Comparison of ENCODE assay signal across 7 mouse cellular contexts in the genomic region with DNA sequence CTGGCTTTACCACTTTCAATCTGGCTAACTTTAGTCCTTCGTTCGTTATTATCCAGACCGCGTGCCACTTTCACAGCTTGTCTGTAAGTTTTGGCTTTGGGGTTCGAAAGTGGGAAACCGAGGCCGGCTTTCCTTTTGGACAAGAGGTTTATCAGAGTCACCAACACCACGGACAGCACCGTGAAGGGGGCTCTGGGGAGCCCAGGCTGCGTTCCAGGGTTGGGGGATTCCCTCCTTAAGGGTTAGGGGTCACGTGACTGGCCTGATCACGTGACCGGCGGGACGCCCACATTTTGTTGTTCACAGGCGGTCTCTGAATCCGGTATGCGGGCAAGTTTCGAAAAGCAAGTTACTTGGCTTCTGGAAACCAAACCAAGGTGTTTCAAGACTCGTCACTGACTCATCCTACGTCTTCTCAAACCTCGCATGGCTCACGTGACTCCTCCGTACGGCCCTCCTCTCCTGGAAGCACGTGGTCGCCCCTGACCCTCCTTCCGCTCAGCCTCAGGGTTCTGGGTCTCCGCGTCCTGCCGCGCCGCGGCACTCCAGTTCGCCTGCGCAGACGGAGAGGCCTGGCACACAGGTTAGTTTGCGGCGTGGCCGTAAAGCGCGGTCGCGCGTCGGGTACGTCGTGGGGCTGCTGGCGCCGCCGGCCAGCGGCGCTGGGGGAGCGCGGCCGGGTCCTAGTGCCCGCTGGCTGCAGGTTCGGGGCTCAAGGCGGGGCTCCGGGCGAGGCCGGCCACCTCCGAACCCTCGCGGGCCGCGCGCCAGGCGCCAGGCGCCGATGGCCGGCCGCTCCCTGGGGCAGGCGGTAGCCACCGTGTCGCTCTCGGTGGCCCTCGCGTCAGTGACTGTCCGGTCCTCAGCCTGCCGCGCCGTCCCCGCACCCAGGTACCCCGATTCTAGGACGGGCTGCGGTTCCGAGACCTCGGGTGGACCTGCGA. TPM values are rescaled to one million over a fixed set of nuclear protein-coding genes. Genes with fewer than 3 reads are reported as not detected.
A peak's percentile ranks its signal among the peaks of the same experiment; 100 is the strongest.
DNase-seq lines count a peak whose midpoint lies in the region; ATAC-seq lines count a peak whose summit lies in the region.

A gene (plus strand): TSS at position 51 of the 944 bp plus-strand sequence.

- peak within 1 kb of the TSS; percentile 65 for H3K4me2 ChIP-seq in embryonic facial prominence, embryonic 11.5 days (ENCODE audit: low read depth, low read length)
- peak within 1 kb of the TSS; percentile 62 for H3K4me2 ChIP-seq in midbrain, embryonic 13.5 days (replicated peaks)

- whole genome bisulfite sequencing in embryonic facial prominence, embryonic 11.5 days: 5% methylated on average over 90 of the region's 90 CpGs
- whole genome bisulfite sequencing in limb, embryonic 10.5 days: 5% methylated on average over 90 of the region's 90 CpGs
- WGBS in midbrain, embryonic 13.5 days: 6% methylated on average over 77 of the region's 90 CpGs

- peak; percentile 99 for DNase-seq in adrenal gland, postnatal 14 days
- DNase-seq in embryonic facial prominence, embryonic 11.5 days (ENCODE audit: low spot score): peak; percentile 98
- DNase-seq in kidney, adult 11 months: peak; percentile 98
- peak; percentile 99 for DNase-seq in limb, embryonic 10.5 days (ENCODE audit: low spot score)
- DNase-seq in spleen, adult 12 weeks (ENCODE audit: low spot score): peak; percentile 96

- H3K36me3 ChIP-seq in embryonic facial prominence, embryonic 11.5 days (replicated peaks; ENCODE audit: control insufficient read depth, insufficient read depth, low read depth, low read length): peaks cover 3% of the 10 kb centered on the region; the same call in 1 of the 2 replicates
- H3K36me3 ChIP-seq in limb, embryonic 10.5 days: peaks cover 15% of the 10 kb centered on the region
- peaks cover 11% of the 10 kb centered on the region for H3K36me3 ChIP-seq in midbrain, embryonic 13.5 days

- peak; percentile 97 for ATAC-seq in embryonic facial prominence, embryonic 11.5 days (replicated peaks; ENCODE audit: insufficient number of reproducible peaks, low FRiP score, low TSS enrichment, low read depth)
- ATAC-seq in granulocyte monocyte progenitor cell, adult 5-6 weeks (replicated peaks; ENCODE audit: poor library complexity, severe bottlenecking): peak; percentile 88
- ATAC-seq in midbrain, embryonic 13.5 days: peak; percentile 99

- H3K27ac ChIP-seq in embryonic facial prominence, embryonic 11.5 days (replicated peaks; ENCODE audit: low read depth, low read length): peak within 1 kb of the TSS; percentile 65
- H3K27ac ChIP-seq in limb, embryonic 10.5 days: peak within 1 kb of the TSS; percentile 96
- peak within 1 kb of the TSS; percentile 67 for H3K27ac ChIP-seq in midbrain, embryonic 13.5 days

- peak within 1 kb of the TSS; percentile 94 for H3K9ac ChIP-seq in embryonic facial prominence, embryonic 11.5 days (replicated peaks; ENCODE audit: low read length)
- H3K9ac ChIP-seq in midbrain, embryonic 13.5 days (replicated peaks): peak within 1 kb of the TSS; percentile 87

- H3K9me3 ChIP-seq in embryonic facial prominence, embryonic 11.5 days (replicated peaks; ENCODE audit: control insufficient read depth, low read length): no peaks in the 10 kb centered on the region
- H3K9me3 ChIP-seq in limb, embryonic 10.5 days (replicated peaks): no peaks in the 10 kb centered on the region
- H3K9me3 ChIP-seq in midbrain, embryonic 13.5 days: no peaks in the 10 kb centered on the region

- no peaks in the 10 kb centered on the region for H3K4me1 ChIP-seq in embryonic facial prominence, embryonic 11.5 days (ENCODE audit: control insufficient read depth, insufficient read depth, low read length)
- peaks cover 17% of the 10 kb centered on the region for H3K4me1 ChIP-seq in limb, embryonic 10.5 days
- H3K4me1 ChIP-seq in midbrain, embryonic 13.5 days (replicated peaks): peaks cover 15% of the 10 kb centered on the region

- peak within 1 kb of the TSS; percentile 79 for H3K4me3 ChIP-seq in embryonic facial prominence, embryonic 11.5 days (ENCODE audit: low read depth, low read length)
- peak within 1 kb of the TSS; percentile 85 for H3K4me3 ChIP-seq in limb, embryonic 10.5 days
- peak within 1 kb of the TSS; percentile 78 for H3K4me3 ChIP-seq in midbrain, embryonic 13.5 days (replicated peaks)

- H3K27me3 ChIP-seq in embryonic facial prominence, embryonic 11.5 days (ENCODE audit: control insufficient read depth, insufficient read depth, low read length): no peaks in the 10 kb centered on the region
- H3K27me3 ChIP-seq in limb, embryonic 10.5 days (ENCODE audit: low read depth, poor library complexity, severe bottlenecking): no peaks in the 10 kb centered on the region
- no peaks in the 10 kb centered on the region for H3K27me3 ChIP-seq in midbrain, embryonic 13.5 days

RNA-seq across cellular contexts. Expression of the gene that starts here (rescaled TPM):
- 56.5 and 60.0 TPM in 2 replicates for total RNA-seq in adrenal gland, postnatal 14 days (2021)
- polyA plus RNA-seq in embryonic facial prominence, embryonic 11.5 days (2014; fragmentation: Nextera tagmentation; extraction: Ambion mirVana): 66.9 and 73.6 TPM in 2 replicates
- total RNA-seq in granulocyte monocyte progenitor cell, adult 5-6 weeks (2014; fragmentation: Nextera tagmentation): 21.3 and 32.5 TPM in 2 replicates
- 37.4 and 43.8 TPM in 2 replicates for total RNA-seq in granulocyte monocyte progenitor cell, adult 5-6 weeks (2017)
- polyA plus RNA-seq in limb, embryonic 10.5 days (2016; fragmentation: Nextera tagmentation; extraction: Ambion mirVana): 63.0 and 63.8 TPM in 2 replicates
- 54.8 and 58.2 TPM in 2 replicates for polyA plus RNA-seq in midbrain, embryonic 13.5 days (2015; fragmentation: Nextera tagmentation; extraction: Ambion mirVana)

Comparison
In these comparisons a context has a peak if more than half of its experiments do, and no peak if none do; other contexts are left out.
1. Peak in every context shown above with its lines: DNase-seq, ATAC-seq, H3K4me3 ChIP-seq and H3K27ac ChIP-seq.